Mouse (Mus musculus): ENCODE measurements around the gene Rhoc. TPM values are rescaled to one million over a fixed set of nuclear protein-coding genes. Genes with fewer than 3 reads are reported as not detected.

Rhoc gene
- polyA plus RNA-seq, 1 experiment from 2014 or later: 126 TPM

- Histone ChIP-seq H3K4me3 (ENCODE audit: low read depth, low read length) (peak overlapping the region; percentile 71), H3K9me3 (ENCODE audit: control insufficient read depth, low read length) (no peaks in the 10 kb centered on the region), H3K36me3 (ENCODE audit: control insufficient read depth, insufficient read depth, low read length) (0 out of 2 replicates have a peak, but pooled peaks cover 3% of the 10 kb centered on the region), H3K4me1 (replicated peaks; ENCODE audit: control insufficient read depth, insufficient read depth) (peaks cover 13% of the 10 kb centered on the region), H3K4me2 (replicated peaks; ENCODE audit: low read depth) (peak overlapping the region; percentile 74), H3K9ac (ENCODE audit: low read length) (peak overlapping the region; percentile 79), H3K27me3 (ENCODE audit: control insufficient read depth, insufficient read depth, low read length) (no peaks in the 10 kb centered on the region), H3K27ac (replicated peaks) (peak overlapping the region; percentile 94)
- under 1% methylated on average over 52 of the region's 52 CpGs for WGBS
- DNase-seq (ENCODE audit: low spot score) (peak; percentile 88), ATAC-seq (ENCODE audit: low FRiP score, low TSS enrichment) (peak; percentile 86)
- TF ChIP-seq EP300 (optimal IDR thresholded peaks at IDR 0.05) (no peak), CTCF (IDR thresholded peaks at IDR 0.05; ENCODE audit: low read depth) (peak; percentile 82)
These were observed 561 bp downstream of the Rhoc start for GRCm38 (mm10) chr3:104788561-104789311.

- 6% methylated on average over 10 of the region's 10 CpGs for WGBS
- Histone ChIP-seq H3K4me2 (replicated peaks; ENCODE audit: low read depth) (peak overlapping the region; percentile 74), H3K27me3 (ENCODE audit: control insufficient read depth, insufficient read depth, low read length) (no peaks in the 10 kb centered on the region), H3K36me3 (ENCODE audit: control insufficient read depth, insufficient read depth, low read length) (0 out of 2 replicates have a peak, but pooled peaks cover 3% of the 10 kb centered on the region), H3K9ac (ENCODE audit: low read length) (peak overlapping the region; percentile 79), H3K4me1 (replicated peaks; ENCODE audit: control insufficient read depth, insufficient read depth) (peaks cover 18% of the 10 kb centered on the region), H3K27ac (replicated peaks) (peak overlapping the region; percentile 94), H3K4me3 (ENCODE audit: low read depth, low read length) (peak overlapping the region; percentile 71), H3K9me3 (ENCODE audit: control insufficient read depth, low read length) (no peaks in the 10 kb centered on the region)
- no peak for TF ChIP-seq EP300 (optimal IDR thresholded peaks at IDR 0.05)
- TF ChIP-seq CTCF (IDR thresholded peaks at IDR 0.05; ENCODE audit: low read depth): no peak; the same call in none of the 2 replicates
- no peak; the same call in 1 of the 2 replicates for ATAC-seq (ENCODE audit: low FRiP score, low TSS enrichment)
- DNase-seq (ENCODE audit: low spot score): no peak
These were observed 1.1 kb downstream of the Rhoc start for GRCm38 (mm10) chr3:104789312-104789605.

- no peak for ATAC-seq (ENCODE audit: low FRiP score, low TSS enrichment)
- WGBS: 23% methylated on average over 13 of the region's 13 CpGs
- H3K4me2 ChIP-seq (replicated peaks; ENCODE audit: low read depth): peak overlapping the region; percentile 74
- H3K9ac ChIP-seq (ENCODE audit: low read length): peak overlapping the region; percentile 79
- H3K27ac ChIP-seq (replicated peaks): peak overlapping the region; percentile 94
- no peaks in the 10 kb centered on the region for H3K9me3 ChIP-seq (ENCODE audit: control insufficient read depth, low read length)
- 0 out of 2 replicates have a peak, but pooled peaks cover 3% of the 10 kb centered on the region for H3K36me3 ChIP-seq (ENCODE audit: control insufficient read depth, insufficient read depth, low read length)
- H3K4me1 ChIP-seq (replicated peaks; ENCODE audit: control insufficient read depth, insufficient read depth): peaks cover 18% of the 10 kb centered on the region
- H3K27me3 ChIP-seq (ENCODE audit: control insufficient read depth, insufficient read depth, low read length): no peaks in the 10 kb centered on the region
- peak; percentile 29 for DNase-seq (ENCODE audit: low spot score)
- H3K4me3 ChIP-seq (ENCODE audit: low read depth, low read length): peak overlapping the region; percentile 71
- TF ChIP-seq EP300 (optimal IDR thresholded peaks at IDR 0.05): no peak
- no peak for TF ChIP-seq CTCF (IDR thresholded peaks at IDR 0.05; ENCODE audit: low read depth)
These were observed 1.6 kb downstream of the Rhoc start for GRCm38 (mm10) chr3:104789822-104790221.

- no peaks in the 10 kb centered on the region for H3K27me3 ChIP-seq (ENCODE audit: control insufficient read depth, insufficient read depth, low read length)
- ATAC-seq (ENCODE audit: low FRiP score, low TSS enrichment): peak; percentile 13; the same call in 1 of the 2 replicates
- H3K4me2 ChIP-seq (replicated peaks; ENCODE audit: low read depth): peak overlapping the region; percentile 74
- peak overlapping the region; percentile 79 for H3K9ac ChIP-seq (ENCODE audit: low read length)
- no peaks in the 10 kb centered on the region for H3K9me3 ChIP-seq (ENCODE audit: control insufficient read depth, low read length)
- DNase-seq (ENCODE audit: low spot score): peak; percentile 50
- H3K36me3 ChIP-seq (ENCODE audit: control insufficient read depth, insufficient read depth, low read length): peaks cover 3% of the 10 kb centered on the region; the same call in 1 of the 2 replicates
- H3K4me3 ChIP-seq (ENCODE audit: low read depth, low read length): peak overlapping the region; percentile 71
- H3K27ac ChIP-seq (replicated peaks): peak overlapping the region; percentile 94
- peaks cover 21% of the 10 kb centered on the region for H3K4me1 ChIP-seq (replicated peaks; ENCODE audit: control insufficient read depth, insufficient read depth)
- 10% methylated on average over 6 of the region's 6 CpGs for WGBS
- TF ChIP-seq EP300 (optimal IDR thresholded peaks at IDR 0.05) (no peak), CTCF (IDR thresholded peaks at IDR 0.05; ENCODE audit: low read depth) (no peak)
These were observed 2.3 kb downstream of the Rhoc start for GRCm38 (mm10) chr3:104790401-104790937.

GRCm38 (mm10) chr3:104791017-104791416 is 2.8 kb downstream of the Rhoc start:
- H3K4me3 ChIP-seq (ENCODE audit: low read depth, low read length): peak overlapping the region; percentile 71
- no peak for ATAC-seq (ENCODE audit: low FRiP score, low TSS enrichment)
- H3K36me3 ChIP-seq (ENCODE audit: control insufficient read depth, insufficient read depth, low read length): peaks cover 3% of the 10 kb centered on the region; the same call in 1 of the 2 replicates
- H3K4me2 ChIP-seq (replicated peaks; ENCODE audit: low read depth): peak overlapping the region; percentile 74
- peak; percentile 33 for DNase-seq (ENCODE audit: low spot score)
- 35% methylated on average over 4 of the region's 4 CpGs for WGBS
- TF ChIP-seq EP300 (optimal IDR thresholded peaks at IDR 0.05) (no peak), CTCF (IDR thresholded peaks at IDR 0.05; ENCODE audit: low read depth) (no peak)
- no peaks in the 10 kb centered on the region for H3K27me3 ChIP-seq (ENCODE audit: control insufficient read depth, insufficient read depth, low read length)
- peak overlapping the region; percentile 94 for H3K27ac ChIP-seq (replicated peaks)
- H3K4me1 ChIP-seq (replicated peaks; ENCODE audit: control insufficient read depth, insufficient read depth): peaks cover 21% of the 10 kb centered on the region
- H3K9me3 ChIP-seq (ENCODE audit: control insufficient read depth, low read length): no peaks in the 10 kb centered on the region
- H3K9ac ChIP-seq (ENCODE audit: low read length): peak overlapping the region; percentile 79

- ATAC-seq (ENCODE audit: low FRiP score, low TSS enrichment) (no peak), DNase-seq (ENCODE audit: low spot score) (peak; percentile 13)
- H3K4me2 ChIP-seq (replicated peaks; ENCODE audit: low read depth): no peak overlapping the region
- peaks cover 3% of the 10 kb centered on the region; the same call in 1 of the 2 replicates for H3K36me3 ChIP-seq (ENCODE audit: control insufficient read depth, insufficient read depth, low read length)
- no peaks in the 10 kb centered on the region for H3K9me3 ChIP-seq (ENCODE audit: control insufficient read depth, low read length)
- no peak for TF ChIP-seq EP300 (optimal IDR thresholded peaks at IDR 0.05)
- H3K27ac ChIP-seq (replicated peaks): no peak overlapping the region
- H3K9ac ChIP-seq (ENCODE audit: low read length): no peak overlapping the region
- H3K4me3 ChIP-seq (ENCODE audit: low read depth, low read length): no peak overlapping the region
- WGBS: 93% methylated on average over 8 of the region's 8 CpGs
- H3K4me1 ChIP-seq (replicated peaks; ENCODE audit: control insufficient read depth, insufficient read depth): peaks cover 21% of the 10 kb centered on the region
- no peaks in the 10 kb centered on the region for H3K27me3 ChIP-seq (ENCODE audit: control insufficient read depth, insufficient read depth, low read length)
These were observed 3.5 kb downstream of the Rhoc start for GRCm38 (mm10) chr3:104791671-104792070.
